Mouse (Mus musculus) C2C12 (cell line): Measurements from ENCODE around the gene Smpd4. TPM values are rescaled to one million over a fixed set of nuclear protein-coding genes. Genes with fewer than 3 reads are reported as not detected.

Source experiments
- H3K27me3 ChIP-seq: one replicate; pipeline ENCODE4 v1.6.1; 2011; ENCODE audit not compliant: control insufficient read depth, insufficient read depth, insufficient read length
- H3K36me3 ChIP-seq: one replicate; pipeline ENCODE4 v1.6.1; 2011; ENCODE audit not compliant: control insufficient read depth, insufficient read depth
- H3K4me3 ChIP-seq: one replicate; pipeline ENCODE4 v1.5.1; 2011; ENCODE audit warnings: mild to moderate bottlenecking, control low read depth; ENCODE audit not compliant: poor library complexity, insufficient read depth, severe bottlenecking
- H3K79me2 ChIP-seq: one replicate; pipeline ENCODE4 v1.6.1; 2011; ENCODE audit not compliant: control insufficient read depth, insufficient read depth
- H3K79me3 ChIP-seq: one replicate; pipeline ENCODE4 v1.6.1; 2011; ENCODE audit warnings: low read depth, control low read depth
- H3ac ChIP-seq: one replicate; pipeline ENCODE3; 2011; ENCODE audit warnings: low read depth; ENCODE audit not compliant: control insufficient read depth, insufficient read length
- CEBPB ChIP-seq: IDR thresholded peaks from one replicate; pipeline ENCODE4 v1.6.1; 2011; ENCODE audit warnings: low read depth, mild to moderate bottlenecking, control low read depth, moderate library complexity
- CTCF ChIP-seq: IDR thresholded peaks from one replicate; pipeline ENCODE4 v1.5.1; 2011; ENCODE audit not compliant: control insufficient read depth, insufficient read depth, insufficient read length
- FOSL1 ChIP-seq: IDR thresholded peaks from one replicate; pipeline ENCODE4 v1.8.0; 2011; ENCODE audit warnings: mild to moderate bottlenecking, low read length; ENCODE audit not compliant: poor library complexity, insufficient read depth, severe bottlenecking
- MAX ChIP-seq: IDR thresholded peaks from one replicate; pipeline ENCODE4 v1.6.1; 2011; ENCODE audit warnings: mild to moderate bottlenecking, control low read depth
- MYOD1 ChIP-seq: IDR thresholded peaks from one replicate; pipeline ENCODE4 v1.6.1; 2011; ENCODE audit warnings: low read depth; ENCODE audit not compliant: control insufficient read depth, insufficient read length
- MYOG ChIP-seq: IDR thresholded peaks from one replicate; pipeline ENCODE4 v1.6.1; 2011; ENCODE audit not compliant: control insufficient read depth, insufficient read length; ENCODE audit errors: extremely low read depth
- USF1 ChIP-seq: IDR thresholded peaks from one replicate; pipeline ENCODE4 v1.6.1; 2011; ENCODE audit warnings: low read depth, mild to moderate bottlenecking, control low read depth, moderate library complexity
- polyA plus RNA-seq: library from polyadenylated mRNA; unstranded; fragments of >200 nt; fragmentation: generic; extraction: Trizol; gene quantifications from one replicate; pipeline ENCODE4 v1.2.1, GENCODE M21; 2012; ENCODE audit warnings: missing spikeins

Gene Smpd4
- polyA plus RNA-seq, 1 experiment, result 26.5 TPM

DNA sequence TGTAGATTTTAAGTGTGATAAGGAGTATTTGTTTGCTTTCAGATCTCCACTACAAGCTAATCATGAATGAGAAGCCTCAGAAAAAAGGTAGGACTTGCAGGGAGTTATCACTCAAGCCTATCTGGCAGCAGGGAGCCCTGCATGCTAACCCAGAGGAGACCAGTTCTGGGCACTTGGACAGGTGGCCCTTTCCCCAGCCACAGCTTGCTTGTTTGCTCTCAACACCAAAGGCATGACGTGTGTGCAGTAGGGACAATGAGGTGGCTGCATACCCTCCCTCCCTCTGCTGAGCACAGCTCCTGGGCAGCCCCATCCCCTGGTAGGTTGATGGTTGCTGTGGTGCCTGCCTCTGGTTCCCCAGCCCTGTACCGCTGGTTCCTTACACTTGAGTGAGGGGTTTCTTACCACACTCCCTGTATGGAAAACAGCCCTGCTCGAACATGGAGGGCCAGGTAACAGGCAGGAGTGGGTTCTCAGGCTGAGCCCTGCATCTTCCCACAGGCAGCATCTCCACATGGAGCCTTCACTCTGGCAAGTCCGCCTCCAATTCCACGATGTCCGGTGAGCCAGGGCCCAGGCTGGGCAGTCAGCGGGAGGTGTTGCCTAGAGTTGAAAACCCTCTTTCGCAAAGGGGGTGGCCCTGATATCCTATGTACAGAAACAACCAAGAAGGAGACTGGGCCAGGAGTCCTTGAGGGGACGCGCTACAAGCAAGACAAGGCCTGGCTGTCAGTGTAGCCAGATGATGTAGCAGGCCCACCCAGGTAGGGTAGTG, 28.6 kb downstream of the Smpd4 start:
- Histone ChIP-seq H3K27me3 (no peaks in the 10 kb centered on the region), H3ac (no peak overlapping the region), H3K4me3 (no peak overlapping the region), H3K79me3 (no peaks in the 10 kb centered on the region), H3K36me3 (peaks cover 56% of the 10 kb centered on the region), H3K79me2 (no peaks in the 10 kb centered on the region)
- TF ChIP-seq CTCF, result no peak
- no peak for TF ChIP-seq CEBPB
- no peak for TF ChIP-seq FOSL1
- TF ChIP-seq USF1, result no peak
- TF ChIP-seq MAX, result no peak
- no peak for TF ChIP-seq MYOD1
- no peak for TF ChIP-seq MYOG

DNA sequence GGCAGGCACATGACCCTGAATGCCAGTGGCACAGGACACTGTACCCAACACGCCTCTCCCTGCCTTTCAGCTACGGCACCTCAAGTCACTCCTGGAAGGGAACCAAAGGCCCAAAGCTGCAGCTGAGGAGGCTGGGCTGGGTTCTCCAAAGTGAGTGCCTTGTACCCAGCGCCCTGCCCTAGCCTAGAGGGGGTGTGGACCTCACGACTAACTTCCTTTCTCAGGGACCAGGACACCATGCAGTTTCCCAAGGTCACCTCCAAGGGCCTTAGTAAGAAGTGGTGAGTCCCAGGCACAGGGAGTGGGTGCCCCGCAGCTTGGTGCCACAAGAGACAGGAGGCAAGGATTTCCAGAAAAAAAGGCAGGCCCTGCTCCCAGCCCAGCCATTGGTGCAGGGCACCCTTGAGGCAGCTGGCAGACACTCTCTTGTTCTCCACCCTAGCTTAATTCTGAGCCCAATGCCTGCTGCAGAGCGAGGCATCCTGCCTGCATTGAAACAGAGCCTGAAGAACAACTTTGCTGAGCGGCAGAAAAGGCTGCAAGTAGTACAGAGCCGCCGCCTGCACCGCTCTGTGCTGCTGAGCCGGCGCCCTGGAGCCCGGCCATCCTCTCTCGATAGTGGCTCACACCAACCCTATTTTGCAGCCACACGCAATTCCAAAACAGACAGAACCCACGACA, 30.9 kb downstream of the Smpd4 start:
- no peak for TF ChIP-seq CEBPB
- no peak for TF ChIP-seq USF1
- no peak for TF ChIP-seq CTCF
- TF ChIP-seq MYOD1, result no peak
- no peak for TF ChIP-seq MYOG
- TF ChIP-seq MAX, result no peak
- no peak for TF ChIP-seq FOSL1
- Histone ChIP-seq H3K36me3 (peaks cover 59% of the 10 kb centered on the region), H3K79me3 (no peaks in the 10 kb centered on the region), H3K4me3 (no peak overlapping the region), H3K27me3 (no peaks in the 10 kb centered on the region), H3K79me2 (no peaks in the 10 kb centered on the region), H3ac (no peak overlapping the region)

DNA sequence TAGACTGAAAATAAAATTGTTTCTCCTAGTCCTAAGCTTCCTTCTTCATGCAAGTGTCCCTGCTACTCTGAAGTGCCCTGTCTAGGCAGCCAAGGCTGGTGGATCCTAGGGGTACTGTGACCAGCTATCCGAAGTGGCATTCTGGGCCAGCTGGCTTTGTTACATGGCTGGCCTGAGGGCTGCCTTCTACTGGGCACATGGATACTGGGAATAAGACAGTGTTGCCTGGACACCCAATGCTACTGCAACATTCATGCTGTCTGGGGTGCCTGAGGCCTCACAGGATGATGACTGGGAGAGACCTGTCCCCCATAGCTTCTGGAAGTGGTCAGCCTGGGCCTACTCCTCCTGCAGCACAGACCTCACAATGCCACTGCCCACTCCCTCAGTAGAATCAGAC, 31.6 kb downstream of the Smpd4 start:
- Histone ChIP-seq H3K27me3 (no peaks in the 10 kb centered on the region), H3K79me2 (no peaks in the 10 kb centered on the region), H3K79me3 (no peaks in the 10 kb centered on the region), H3K4me3 (no peak overlapping the region), H3K36me3 (peaks cover 57% of the 10 kb centered on the region), H3ac (no peak overlapping the region)
- TF ChIP-seq FOSL1, result no peak
- TF ChIP-seq MYOG, result no peak
- no peak for TF ChIP-seq CTCF

DNA sequence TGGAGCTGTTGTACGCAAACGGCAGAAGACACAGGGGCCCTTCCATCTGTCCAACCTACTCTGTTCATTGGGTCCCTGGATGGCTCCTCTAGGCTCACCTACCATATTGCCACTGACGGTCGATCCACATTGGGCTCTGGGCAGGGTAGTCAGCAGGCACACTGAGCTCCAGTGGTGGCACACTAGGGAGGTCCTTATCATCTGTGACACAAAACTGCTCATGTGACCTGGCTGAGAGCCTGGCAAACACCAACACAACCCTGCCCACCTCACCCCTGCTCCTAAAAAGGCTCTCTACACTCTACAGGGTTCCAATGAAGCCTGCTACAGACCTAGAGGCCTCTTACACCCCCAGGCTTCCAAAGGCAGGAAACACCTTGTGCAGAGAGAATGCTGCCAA, 33.5 kb downstream of the Smpd4 start:
- H3K79me2 ChIP-seq, result no peaks in the 10 kb centered on the region
- no peak overlapping the region for H3K4me3 ChIP-seq
- H3K27me3 ChIP-seq, result no peaks in the 10 kb centered on the region
- H3K79me3 ChIP-seq, result no peaks in the 10 kb centered on the region
- TF ChIP-seq MYOG (no peak), MYOD1 (no peak), CTCF (no peak), FOSL1 (no peak), USF1 (no peak), MAX (no peak), CEBPB (no peak)
- no peak overlapping the region for H3ac ChIP-seq
- peaks cover 64% of the 10 kb centered on the region for H3K36me3 ChIP-seq

DNA sequence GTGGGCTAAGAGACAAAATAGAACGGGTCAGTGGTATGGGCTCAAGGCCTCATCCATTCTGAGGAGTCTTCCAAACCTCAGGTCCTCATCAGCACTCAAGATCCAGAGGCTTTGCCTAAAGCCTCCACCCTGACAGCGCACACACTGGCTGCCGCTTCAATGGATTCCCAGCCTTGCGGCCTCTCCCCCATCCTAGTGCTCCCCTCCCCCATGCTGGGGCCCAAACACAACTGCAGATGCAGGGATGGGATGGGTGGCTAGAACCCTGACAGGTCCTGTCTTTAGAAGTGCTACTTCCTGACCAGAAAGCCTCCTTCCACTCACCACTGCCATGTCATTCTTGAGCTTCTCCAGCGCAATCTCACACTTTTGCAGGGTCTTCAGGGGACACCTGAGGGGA, 34.4 kb downstream of the Smpd4 start:
- Histone ChIP-seq H3K4me3 (no peak overlapping the region), H3K79me2 (no peaks in the 10 kb centered on the region), H3K79me3 (no peaks in the 10 kb centered on the region), H3K27me3 (no peaks in the 10 kb centered on the region), H3ac (no peak overlapping the region), H3K36me3 (peaks cover 67% of the 10 kb centered on the region)
- TF ChIP-seq USF1 (no peak), MAX (no peak), CTCF (no peak), MYOG (no peak), CEBPB (no peak), FOSL1 (no peak), MYOD1 (no peak)
